Mouse (Mus musculus): ENCODE results near the gene Gatad2a.

Gatad2a gene

DNA sequence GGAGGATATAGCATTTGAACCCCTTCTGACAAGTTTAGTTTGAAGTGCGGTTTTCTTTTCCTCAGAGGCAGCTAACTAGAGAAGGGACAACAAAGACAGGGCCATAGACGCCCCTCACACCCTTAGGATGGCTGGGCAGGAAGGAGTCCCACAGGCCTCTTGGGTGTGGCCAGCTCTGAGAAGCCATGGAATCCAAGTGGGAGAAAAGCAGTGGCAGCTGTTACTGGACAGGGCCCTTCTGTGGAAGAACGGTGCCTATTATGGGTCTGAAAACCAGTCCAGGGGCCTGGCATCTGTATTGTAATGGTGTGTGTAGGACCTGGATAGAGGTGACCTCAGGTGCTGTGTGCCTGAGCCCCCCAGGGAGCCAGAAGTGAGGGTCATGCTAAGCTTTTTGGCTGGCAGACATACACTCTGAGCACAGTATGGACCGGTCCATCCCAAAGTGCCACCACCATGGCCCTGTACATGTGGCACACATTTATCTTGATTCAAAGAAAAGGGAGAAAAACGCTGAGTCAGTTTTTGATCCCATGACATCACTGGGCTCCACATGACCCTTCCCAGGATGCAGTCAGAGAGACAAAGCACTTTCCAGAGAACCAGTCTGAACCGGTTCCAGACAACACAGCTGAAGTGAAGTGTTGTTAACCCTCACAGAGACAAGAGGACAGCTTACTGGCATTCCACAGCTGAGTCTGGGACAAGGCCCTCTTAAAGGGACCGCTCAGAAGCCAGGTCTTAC, 60.0 kb downstream of the Gatad2a start:
- DNase-seq: peak; percentile 78

DNA sequence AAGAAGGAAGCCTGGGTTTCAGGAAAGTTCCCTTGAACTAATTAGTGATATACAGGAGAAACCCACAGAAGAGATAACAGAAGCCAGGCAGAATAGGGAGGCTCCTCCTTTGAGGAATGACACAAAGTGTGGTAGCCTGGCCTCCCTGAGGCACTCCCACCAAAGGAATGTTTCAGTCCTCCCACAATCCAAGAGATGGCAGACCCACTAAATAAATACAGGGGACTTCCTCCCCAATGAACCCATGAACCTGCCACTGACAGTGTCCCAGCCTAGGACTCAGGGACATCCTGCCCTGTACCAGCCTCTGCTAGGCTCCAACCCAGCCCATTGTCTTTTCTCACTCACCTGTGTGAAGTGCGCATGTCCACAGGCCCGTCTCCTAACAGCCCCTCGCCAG, 60.8 kb downstream of the Gatad2a start:
- no peak for DNase-seq

DNA sequence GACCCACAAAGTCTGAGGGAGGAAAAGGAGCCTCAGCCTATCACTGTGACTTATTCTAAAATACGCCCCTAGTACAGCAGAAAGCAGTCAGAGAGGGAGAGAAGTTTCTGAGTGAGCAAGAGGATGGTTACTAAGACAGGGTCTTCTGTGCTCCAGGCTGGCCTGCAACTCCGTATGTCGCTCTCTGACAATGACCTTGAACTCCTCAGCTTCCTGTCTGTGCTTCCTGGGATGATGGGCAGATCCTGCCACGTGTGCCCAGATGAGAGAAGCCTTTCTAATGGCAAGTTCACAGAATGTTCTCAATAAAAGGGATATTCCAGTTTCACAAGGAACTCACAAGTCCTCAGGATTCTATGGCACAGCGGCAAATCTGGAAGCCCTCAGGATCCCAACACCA, 61.6 kb downstream of the Gatad2a start:
- DNase-seq: no peak

DNA sequence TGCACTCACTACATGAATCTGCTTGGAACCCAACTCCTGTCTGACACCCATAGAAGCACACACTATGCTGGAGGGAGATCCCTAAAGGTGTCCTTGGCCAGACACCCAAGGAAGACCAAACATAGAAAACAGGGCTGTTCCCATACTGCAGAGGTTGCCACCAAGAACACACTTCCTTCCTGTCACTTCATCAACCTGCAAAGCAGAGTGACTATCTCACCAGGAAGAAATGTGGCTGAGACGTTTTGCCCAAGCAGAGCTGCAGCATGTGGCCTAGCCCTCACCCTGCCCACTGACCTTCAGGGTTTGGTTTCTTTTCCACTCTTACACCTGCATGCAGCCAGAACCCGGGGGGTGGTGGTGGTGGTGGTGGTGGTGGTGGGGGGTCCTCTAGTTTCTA, 62.4 kb downstream of the Gatad2a start:
- DNase-seq: no peak

DNA sequence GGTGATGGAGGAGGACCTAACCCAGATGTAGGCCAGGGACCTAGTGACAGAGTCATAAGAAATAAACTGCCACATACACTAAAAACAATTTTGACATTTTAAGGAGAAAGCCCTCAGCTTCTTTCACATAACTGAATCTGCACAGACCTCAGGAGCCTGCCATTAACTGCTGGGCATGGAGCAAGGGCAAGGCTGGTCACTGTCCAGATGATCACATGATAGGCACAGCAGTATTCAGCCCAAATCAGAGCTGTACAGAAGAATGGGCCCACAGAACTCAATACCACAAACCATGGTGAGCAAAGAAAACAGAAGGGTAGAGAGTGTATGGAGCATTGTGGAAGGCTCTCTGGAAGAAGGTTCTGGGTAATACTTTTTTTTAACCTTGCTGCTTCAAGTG, 69.3 kb downstream of the Gatad2a start:
- no peak for DNase-seq

DNA sequence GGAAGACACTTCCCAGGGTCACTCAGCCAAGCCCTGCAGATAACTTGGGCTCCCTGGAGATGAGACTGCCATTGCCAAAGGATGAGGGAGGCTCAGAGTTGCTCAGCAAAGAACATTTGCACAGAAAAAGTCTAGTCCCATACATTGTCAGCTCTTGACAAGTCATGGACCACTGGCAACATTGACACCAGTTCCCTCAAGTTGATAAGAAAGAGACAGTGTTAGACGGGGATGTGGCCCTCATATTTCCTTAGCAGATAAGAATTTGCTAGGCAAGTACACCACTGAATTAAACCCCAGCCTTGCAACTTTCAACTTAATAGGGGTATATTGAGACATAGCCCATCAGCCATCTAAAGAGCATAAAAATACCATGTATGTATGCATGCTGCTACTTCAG, 72.2 kb downstream of the Gatad2a start:
- no peak for DNase-seq

DNA sequence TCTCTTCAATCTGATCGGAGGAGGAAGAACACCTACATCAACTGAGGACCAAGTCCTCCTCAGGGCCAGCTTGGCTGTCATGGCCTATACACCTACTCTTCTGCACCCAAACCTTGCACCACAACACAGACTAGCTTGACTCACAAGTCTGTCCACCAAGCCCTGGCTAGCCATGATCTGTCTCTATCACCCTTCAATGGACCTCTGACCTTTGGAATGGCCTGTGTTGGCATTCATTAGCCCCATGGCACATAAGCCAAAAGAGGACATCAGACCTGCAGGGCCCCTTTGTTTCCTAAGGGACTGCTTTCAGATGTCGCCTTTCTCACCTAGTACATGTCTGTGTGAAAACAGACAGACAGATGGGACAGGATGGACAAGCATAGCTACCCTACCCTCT, 75.0 kb downstream of the Gatad2a start:
- DNase-seq: no peak

DNA sequence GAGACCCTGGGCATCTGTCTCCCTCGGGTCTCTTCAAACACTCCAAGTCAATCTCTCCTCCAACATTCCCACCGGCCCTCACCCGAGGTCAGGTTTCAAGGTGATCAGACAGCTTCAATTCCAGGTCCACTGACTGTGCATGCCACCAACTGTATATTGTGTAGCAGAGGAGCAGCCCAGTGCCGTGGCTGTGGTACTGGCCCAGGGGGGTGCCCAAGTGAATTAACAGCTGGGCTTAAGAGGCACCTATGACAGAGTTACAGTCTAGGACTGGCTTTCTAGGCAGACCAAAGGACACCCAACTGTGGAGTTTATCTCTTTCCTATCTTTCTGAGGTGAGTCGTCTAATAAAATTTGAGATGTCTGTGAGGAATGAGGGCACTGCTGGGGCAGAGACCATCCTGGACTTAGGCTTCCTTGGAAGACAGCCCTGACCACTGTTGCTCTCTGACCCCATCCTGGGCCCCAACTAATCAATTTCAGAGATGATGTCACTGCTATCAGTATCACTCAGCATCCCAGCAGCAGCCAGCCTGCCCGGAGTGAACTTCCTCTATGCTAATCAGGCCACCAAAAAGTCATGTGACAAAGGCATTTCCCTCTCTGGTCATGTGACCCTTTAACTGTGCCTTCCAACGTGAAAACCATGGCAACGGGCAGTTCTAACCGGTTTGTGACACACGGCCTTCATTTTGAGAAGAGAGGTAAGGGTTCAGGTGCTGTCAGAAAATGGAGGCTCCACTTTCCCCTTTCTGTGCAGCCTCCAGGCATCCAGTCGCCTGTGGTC, 76.1 kb downstream of the Gatad2a start:
- peak; percentile 86 for DNase-seq

DNA sequence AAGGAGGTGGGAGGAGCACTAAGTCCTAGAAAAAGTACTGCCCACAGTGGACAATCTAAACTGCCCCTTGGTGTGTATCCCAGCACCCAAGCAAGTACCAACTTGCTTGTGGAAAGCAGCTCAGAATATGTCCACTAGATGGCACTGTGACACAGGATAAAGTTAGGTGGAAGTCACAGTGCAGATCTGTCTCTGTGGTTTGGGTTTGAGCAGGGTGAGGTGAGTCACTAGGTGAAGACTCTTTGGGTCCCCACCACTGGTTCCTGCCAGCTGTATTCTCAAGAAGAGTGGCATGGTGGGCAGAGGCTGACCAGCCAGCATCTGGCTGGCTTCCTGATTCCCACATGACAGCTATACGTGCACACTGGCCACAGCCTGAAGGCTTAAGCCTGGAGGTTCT, 77.2 kb downstream of the Gatad2a start:
- DNase-seq: peak; percentile 85

DNA sequence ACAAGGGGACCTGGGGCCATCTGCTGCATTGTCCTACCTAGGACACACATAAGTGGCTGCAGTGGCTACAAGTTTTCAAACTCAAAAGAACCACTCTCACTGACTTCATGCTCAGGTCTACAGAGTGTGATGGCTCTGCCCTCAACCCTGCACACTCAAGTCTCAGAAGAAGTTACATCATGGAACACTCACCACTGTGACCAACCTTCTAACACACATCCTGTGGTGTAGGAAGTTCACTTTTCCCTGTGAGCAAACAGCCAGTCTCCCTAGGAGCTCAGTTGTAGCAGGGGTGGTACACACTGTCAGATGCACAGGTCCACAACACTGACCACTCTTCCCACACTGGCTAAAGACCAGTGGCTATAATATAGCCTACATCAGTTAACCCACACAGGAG, 77.7 kb downstream of the Gatad2a start:
- no peak for DNase-seq

DNA sequence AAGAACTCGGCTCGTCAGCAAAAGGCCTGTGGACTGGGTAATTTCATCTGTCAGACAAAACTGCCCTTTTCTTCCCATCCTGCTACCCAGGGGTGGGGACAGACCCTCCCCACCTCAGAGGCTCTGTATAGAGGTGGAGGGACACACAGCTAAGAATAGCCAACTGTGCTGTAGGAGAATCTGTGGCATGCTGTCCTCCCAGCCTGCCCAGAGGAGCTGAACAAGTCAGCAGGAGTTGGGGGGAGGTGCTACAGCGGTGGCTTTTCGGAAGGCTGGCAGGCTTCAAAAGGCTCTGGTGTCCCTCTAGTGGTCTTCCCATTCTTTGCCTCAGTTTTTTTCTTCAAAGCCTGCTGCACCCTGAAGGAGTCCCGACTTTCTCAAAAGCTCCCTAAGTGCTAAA, 80.4 kb downstream of the Gatad2a start:
- DNase-seq: no peak

DNA sequence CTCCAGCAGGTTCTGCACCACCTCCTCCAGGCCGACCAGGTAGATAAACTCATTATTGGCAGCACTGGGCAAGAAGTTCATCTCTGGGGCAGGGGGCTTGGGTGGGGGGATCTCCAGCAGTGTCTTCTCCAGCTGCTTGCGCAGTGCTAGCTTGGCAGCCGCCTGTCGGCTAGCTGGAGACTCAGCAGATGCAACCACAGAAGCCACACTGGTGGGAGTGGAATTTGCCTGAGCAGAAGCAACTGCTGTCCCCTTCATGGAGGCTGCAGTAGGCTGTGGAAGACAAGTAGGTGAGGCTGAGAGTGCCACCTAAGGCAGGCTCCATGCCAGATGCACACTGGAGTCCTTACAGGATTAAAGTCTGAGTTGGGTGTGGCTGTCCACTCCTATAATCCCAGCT, 81.7 kb downstream of the Gatad2a start:
- DNase-seq: no peak

DNA sequence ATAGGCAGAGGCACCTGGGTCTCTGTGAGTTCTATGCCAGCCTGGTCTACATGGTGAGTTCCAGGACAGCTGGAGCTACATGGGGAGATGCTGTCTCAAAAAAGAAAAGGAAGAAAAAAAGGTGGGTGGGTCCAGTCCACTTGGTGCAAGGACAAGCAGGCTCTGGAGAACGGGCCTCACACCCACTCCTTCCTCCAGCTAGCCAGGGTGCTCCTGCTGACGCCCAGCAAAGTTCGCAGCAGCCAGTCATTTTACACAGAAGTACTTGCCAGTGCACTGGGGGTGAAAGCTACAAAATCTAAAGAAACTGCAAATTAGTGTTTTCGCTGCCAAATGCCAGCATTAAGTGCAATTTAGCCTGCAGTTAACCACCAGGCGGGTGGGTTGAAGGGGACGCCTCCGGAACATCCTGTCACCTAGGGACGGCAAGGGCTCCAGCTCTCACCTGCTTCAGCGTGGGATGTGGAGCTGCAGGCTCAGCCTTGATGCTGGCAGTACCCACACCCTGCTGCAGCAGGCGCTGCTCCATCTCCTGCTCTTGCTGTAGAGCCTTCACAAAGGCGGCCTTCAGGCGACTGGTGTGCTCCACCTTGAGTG, 83.6 kb downstream of the Gatad2a start:
- no peak for DNase-seq

DNA sequence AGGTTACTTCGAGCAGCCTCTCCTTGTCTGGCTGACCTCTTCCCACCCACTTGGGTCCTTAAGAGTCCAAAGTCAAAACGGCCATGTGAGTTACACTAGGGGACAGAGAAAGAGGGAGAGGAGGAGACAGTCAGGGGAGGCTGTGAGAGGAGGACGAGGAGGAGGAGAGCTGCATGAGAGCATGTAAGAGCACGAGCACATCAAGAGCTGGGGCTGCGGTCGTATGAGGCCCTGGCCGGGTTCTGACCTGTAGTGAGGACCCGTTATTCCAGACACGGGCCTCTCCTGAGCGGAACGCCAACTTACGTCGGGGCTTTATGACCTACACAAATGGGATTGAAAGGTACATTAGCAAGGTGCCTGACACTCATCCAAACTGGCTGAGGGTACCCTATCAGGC, 84.3 kb downstream of the Gatad2a start:
- DNase-seq: no peak

DNA sequence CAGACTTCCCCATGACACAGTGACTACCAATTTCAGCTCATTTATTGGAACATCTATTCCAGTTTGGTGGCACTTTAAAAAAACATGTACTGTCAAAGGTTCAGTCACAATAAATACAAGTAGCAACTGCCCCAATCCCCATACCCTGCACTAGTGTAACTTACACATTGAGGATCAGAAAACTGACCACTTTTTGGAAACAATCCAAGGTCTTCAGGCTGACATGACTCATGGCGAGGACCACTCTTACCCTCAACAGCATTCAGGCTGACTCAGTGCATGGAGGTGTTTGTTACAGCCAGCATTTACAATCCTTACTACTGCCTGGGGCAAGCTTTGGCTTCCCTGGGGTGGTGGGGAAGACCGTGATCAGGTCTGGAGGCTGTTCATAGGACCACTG, 89.1 kb downstream of the Gatad2a start:
- DNase-seq: no peak

DNA sequence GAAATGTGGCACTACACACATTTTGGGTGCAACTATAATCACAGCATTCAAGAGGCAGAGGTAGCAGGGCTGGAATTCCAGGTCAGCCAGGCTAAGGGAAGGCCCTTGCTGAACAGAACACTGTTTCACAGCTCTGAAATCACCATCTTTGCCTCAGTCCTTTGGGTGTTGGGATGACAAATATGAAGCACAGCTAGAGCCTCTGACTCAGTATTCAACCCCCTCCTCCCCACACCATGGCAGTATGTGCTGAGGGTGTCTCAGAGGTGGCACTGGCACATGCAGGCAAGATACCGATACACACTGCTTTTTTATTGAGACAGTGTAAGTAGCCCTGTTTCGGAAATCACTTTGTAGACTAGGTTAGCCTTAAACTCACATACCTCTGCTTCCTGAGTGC, 89.9 kb downstream of the Gatad2a start:
- no peak for DNase-seq

DNA sequence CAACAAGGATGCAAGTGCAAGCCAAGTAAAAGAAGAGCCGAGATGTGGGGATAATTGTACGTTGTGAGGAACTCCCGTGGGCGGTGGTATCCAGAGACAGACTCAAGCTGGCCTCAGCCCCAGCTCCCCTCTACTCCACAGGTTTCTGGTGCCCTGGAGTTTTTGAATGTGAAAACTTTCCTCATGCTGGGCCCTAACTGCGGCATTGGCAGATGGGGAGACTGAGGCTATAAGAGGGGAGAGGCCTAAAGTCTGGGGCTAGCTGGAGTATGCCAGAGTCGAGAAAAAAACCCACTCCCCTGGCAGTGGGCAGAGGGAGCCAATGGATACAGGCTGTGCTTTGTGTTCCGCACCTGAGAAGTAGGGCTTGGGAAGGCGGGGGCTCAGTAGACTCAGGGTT, 92.1 kb downstream of the Gatad2a start:
- no peak for DNase-seq

DNA sequence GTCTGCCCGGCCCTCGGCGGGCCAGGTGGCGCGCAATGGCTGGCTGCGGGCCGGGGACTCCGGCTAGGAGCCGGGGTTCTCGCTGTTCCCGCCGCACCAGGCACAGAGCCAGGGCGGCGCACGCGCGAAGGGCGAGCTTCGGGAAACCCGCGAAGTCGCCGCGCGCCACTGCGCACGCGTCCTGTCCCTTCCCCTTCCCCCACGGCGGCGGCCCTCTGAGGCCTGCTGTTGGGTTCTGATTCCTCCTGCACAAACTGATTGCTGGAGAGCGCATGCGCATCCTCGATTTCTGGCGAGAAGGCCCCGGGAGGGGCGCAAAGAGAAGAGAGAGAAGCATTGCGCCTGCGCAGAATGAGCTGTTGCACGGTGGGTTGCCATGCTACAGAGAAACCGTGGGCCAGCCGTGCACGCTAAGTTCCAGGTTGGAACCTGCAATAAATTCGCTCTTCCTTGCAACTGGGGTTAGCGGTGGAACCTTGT, 93.1 kb downstream of the Gatad2a start:
- peak; percentile 99 for DNase-seq

DNA sequence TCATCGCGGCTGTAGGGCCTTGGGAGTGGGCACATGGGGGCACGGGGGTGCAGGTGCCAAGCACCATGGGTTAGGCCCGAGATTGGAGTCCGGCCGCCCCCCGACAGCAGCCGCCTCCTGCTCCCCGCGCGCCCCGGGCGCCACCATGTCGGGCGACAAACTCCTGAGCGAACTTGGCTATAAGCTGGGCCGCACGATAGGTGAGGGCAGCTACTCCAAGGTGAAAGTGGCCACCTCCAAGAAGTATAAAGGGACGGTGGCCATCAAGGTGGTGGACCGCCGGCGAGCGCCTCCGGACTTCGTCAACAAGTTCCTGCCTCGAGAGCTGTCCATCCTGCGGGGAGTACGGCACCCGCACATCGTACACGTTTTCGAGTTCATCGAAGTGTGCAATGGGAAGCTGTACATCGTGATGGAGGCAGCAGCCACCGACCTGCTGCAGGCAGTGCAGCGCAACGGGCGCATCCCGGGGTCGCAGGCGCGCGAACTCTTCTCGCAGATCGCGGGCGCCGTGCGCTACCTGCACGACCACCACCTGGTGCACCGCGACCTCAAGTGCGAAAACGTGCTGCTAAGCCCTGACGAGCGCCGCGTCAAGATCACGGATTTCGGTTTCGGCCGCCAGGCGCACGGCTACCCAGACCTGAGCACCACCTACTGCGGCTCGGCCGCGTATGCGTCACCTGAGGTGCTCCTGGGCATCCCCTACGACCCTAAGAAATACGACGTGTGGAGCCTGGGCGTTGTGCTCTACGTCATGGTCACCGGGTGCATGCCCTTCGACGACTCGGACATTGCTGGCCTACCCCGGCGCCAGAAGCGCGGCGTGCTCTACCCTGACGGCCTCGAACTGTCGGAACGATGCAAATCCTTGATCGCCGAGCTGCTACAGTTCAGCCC, 93.8 kb downstream of the Gatad2a start, which contains the start of the genes Tssk6, Ndufa13 and Yjefn3:
Gene Tssk6 (plus strand): TSS at position 22 of the 900 bp plus-strand sequence.
Gene Ndufa13 (minus strand): TSS at position 396 of the 900 bp plus-strand sequence.
Gene Yjefn3 (minus strand): TSS at position 550 of the 900 bp plus-strand sequence.
- DNase-seq: peak; percentile 61

DNA sequence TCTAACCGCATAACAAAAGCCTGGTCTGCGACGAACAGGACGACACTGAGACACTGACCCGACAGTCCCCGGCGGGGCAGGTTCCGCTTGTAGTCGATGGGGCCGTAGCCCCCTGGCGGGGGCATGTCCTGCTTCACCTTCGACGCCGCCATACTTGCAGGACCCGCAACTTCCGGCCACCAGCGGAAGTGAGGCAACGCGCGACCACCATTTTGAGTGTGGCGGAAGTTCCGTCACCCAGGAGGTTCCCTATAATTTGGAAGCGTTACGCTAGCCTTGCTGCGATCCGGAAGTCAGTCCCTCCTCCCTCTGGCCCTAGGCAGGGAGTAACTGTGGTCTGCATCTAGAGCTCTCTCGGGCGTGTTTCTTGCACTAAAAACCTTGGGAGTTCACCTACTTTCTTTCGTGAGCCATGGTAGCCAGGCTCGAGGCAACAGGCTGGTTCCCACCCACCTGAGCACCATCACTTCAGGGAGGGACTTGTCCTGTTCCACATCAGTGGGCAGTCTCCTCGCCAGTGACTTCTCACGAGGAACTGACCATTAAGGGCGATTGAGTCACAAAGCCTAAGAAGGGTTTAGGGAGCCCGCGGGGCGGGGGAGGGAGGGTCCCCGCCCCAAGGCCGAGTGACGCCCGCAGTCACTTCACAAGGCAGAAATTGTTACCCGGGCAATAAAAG, 94.6 kb downstream of the Gatad2a start:
- DNase-seq: peak; percentile 98

DNA sequence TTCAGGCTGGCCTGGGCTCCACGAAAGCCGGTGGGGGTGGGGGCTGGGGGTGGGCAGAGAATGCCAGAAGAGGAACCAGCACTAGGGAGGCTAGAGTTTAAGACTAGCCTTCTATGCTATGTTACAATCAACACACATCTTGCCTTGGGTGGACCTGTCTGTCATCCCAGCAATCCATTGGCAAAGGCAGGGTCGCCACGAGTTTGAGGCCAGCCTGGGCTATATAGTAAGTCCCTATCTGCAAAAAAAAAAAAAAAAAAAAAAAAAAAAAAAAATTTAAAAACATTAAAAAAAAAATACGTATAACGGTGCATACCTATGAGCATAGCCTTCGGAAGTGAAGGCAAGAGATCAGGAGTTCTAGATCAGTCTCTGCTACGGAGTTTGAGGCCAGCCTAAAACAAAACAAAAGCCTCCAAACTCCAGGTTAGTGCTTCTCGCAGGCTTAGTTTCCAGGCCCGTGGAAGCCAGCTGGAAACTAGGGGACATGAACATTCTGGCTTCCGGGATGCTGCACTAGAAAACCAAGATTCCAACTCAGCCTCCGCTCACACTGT, 95.2 kb downstream of the Gatad2a start:
- DNase-seq: no peak

DNA sequence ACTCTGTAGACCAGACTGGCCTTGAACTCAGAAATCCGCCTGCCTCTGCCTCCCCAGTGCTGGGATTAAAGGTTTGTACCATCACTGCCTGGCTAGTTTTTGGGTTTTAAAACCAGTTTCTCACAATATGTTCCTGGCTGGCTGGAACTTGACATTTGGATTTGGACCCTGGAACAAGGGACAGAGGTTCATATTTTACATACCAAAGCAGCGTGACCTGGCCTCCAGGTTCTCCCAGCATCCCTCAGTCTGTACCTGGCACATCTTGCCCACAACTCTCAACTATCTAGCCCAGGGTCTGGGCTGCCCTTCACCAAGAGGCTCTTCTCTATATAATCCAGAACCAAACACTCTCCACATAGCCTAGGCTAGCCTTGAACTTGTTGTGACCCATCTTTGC, 96.3 kb downstream of the Gatad2a start:
- DNase-seq: no peak
